In genomic region chr9:9779646-9780045, GRCm38 (mm10) we compare ENCODE assay signal across 25 mouse cellular contexts.
"Had no signal": no experiment of that assay in that cellular context is flagged by ENCODE, and none has a peak within 500 bp of the region (broad histone marks: within the 10 kb centered on the region; RNA-seq: fewer than 3 reads in every experiment).

No protein-coding gene starts in this region.

- H3K4me1 ChIP-seq: heart, embryonic 10.5 days; heart, embryonic 12.5 days; hindbrain, embryonic 10.5 days; hindbrain, embryonic 12.5 days; intestine, embryonic 15.5 days; limb, embryonic 10.5 days; limb, embryonic 12.5 days; liver, embryonic 13.5 days had no signal

- H3K27me3 ChIP-seq: heart, embryonic 12.5 days; hindbrain, embryonic 12.5 days; intestine, embryonic 15.5 days; limb, embryonic 12.5 days; liver, embryonic 13.5 days had no signal

- H3K27ac ChIP-seq: gastrocnemius, adult 2 months; heart, embryonic 10.5 days; hindbrain, embryonic 10.5 days; hindbrain, embryonic 12.5 days; hindbrain, embryonic 14.5 days; intestine, embryonic 15.5 days; layer of hippocampus, adult 2 months; left cerebral cortex, adult 2 months; limb, embryonic 10.5 days; limb, embryonic 12.5 days; liver, embryonic 13.5 days had no signal

- H3K9ac ChIP-seq: heart, embryonic 12.5 days; hindbrain, embryonic 12.5 days; hindbrain, embryonic 14.5 days; intestine, embryonic 15.5 days; limb, embryonic 12.5 days; liver, embryonic 13.5 days had no signal

- H3K9me3 ChIP-seq: heart, embryonic 10.5 days; heart, embryonic 12.5 days; hindbrain, embryonic 10.5 days; hindbrain, embryonic 12.5 days; intestine, embryonic 15.5 days; limb, embryonic 10.5 days; limb, embryonic 12.5 days; liver, embryonic 13.5 days had no signal

- DNase-seq: gastrocnemius, adult 2 months; gastrocnemius, postnatal 10 days; gastrocnemius, postnatal 25 days; heart, adult 18-20 months; heart, postnatal 10 days; heart, postnatal 4 days; kidney, adult 8-10 months; kidney, postnatal 10 days; kidney, postnatal 36 days; liver; liver, embryonic 13.5 days had no signal

- ATAC-seq: hindbrain, embryonic 16.5 days; inflammation-experienced regulatory T-cells, adult 6 months; intestine, embryonic 15.5 days; intestine, postnatal 0 days had no signal

- H3K4me3 ChIP-seq: gastrocnemius, adult 2 months; heart, embryonic 10.5 days; heart, embryonic 12.5 days; hindbrain, embryonic 10.5 days; hindbrain, embryonic 12.5 days; intestine, embryonic 15.5 days; layer of hippocampus, adult 2 months; left cerebral cortex, adult 2 months; limb, embryonic 10.5 days; limb, embryonic 12.5 days; liver, embryonic 13.5 days had no signal

- H3K4me2 ChIP-seq: heart, embryonic 12.5 days; hindbrain, embryonic 12.5 days; hindbrain, embryonic 14.5 days; intestine, embryonic 15.5 days; limb, embryonic 12.5 days; liver, embryonic 11.5 days; liver, embryonic 13.5 days had no signal

- H3K36me3 ChIP-seq: heart, embryonic 10.5 days; heart, embryonic 12.5 days; hindbrain, embryonic 10.5 days; hindbrain, embryonic 12.5 days; intestine, embryonic 15.5 days; limb, embryonic 10.5 days; limb, embryonic 12.5 days; liver, embryonic 13.5 days had no signal
